Mouse (Mus musculus) A20 (cell line): ENCODE results near the gene Ppp1r13l.

Source experiments
- DNase-seq: peaks from one replicate; pipeline ENCODE4 v3.0.0-alpha.2; 2011; ENCODE audit warnings: low read depth, low spot score

Gene Ppp1r13l

GRCm38 (mm10) chr7:19365376-19365775, 5.8 kb downstream of the Ppp1r13l start:
- DNase-seq = no peak

GRCm38 (mm10) chr7:19368380-19368779, 8.8 kb downstream of the Ppp1r13l start:
- DNase-seq = no peak

- peak; percentile 57 for DNase-seq
Measured at GRCm38 (mm10) chr7:19369823-19370425, 10.4 kb downstream of the Ppp1r13l start.

DNA sequence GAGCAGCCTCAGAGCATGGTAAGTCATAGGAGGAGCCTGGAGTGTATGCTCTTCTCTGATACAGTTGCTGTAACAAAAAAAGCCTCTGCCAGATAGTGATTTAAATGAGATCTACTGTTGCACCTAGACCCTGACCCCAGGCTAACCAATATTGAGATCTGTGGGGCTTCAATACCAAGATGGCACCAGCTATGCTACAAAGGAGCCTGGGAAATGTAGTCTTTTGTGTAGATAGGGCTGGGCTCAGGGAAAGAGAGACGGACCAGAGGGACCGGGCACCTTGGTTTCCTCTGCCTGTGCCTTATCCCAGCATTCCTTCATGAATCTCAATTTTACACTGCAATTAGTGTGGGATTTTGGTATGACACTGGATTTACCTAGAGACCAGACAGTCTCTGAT, 13.8 kb downstream of the Ppp1r13l start:
- DNase-seq = no peak

- DNase-seq = no peak
Measured at GRCm38 (mm10) chr7:19375368-19375767, 15.8 kb downstream of the Ppp1r13l start.

- no peak for DNase-seq
Measured at GRCm38 (mm10) chr7:19376019-19376418, 16.5 kb downstream of the Ppp1r13l start.

DNA sequence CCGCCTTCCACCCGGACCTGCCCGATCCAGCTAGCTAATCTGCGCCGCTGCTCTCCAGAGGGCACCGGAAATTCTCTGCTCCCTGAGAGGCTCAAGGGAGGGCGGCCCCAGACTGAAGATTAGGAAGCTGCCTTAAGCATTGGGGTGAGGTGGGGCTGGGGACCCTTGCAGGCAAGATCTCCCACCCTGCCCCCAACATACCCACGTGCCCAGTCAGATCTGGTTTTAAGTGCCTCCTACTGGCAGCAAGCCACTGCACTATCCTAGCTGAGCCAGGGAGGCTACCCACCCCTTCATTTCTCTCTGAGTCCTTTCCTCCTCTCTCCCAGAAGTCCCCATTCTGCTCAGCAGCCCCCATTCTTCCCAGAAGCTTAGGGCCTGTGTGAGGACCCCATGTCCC, 18.5 kb downstream of the Ppp1r13l start:
- no peak for DNase-seq

GRCm38 (mm10) chr7:19381377-19382165, 22.0 kb downstream of the Ppp1r13l start, which contains the start of gene Ercc2:
TSS of gene Ercc2 (plus strand) at chr7:19382010.
- DNase-seq = peak; percentile 99

GRCm38 (mm10) chr7:19382166-19382541, 22.6 kb downstream of the Ppp1r13l start:
- DNase-seq = no peak

DNA sequence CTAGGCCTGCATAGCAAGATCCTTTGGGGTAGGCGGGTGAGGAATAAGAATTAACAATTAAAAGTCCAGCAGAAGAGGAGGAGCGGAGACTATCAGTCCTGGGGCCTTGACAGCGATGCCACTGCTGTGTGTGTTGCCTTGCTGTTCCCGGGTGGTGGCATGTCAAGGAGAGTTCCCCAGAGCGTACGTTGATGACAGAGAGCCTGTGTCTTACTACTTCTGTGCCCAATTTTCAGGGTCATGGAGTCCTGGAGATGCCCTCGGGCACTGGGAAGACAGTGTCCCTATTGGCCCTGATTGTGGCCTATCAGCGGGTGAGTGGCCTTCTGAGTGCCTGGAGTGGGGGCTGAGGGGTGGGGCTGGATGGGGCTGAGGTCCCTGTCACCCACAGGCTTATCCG, 24.2 kb downstream of the Ppp1r13l start:
- no peak for DNase-seq

GRCm38 (mm10) chr7:19388699-19389413, 29.3 kb downstream of the Ppp1r13l start:
- no peak for DNase-seq

DNA sequence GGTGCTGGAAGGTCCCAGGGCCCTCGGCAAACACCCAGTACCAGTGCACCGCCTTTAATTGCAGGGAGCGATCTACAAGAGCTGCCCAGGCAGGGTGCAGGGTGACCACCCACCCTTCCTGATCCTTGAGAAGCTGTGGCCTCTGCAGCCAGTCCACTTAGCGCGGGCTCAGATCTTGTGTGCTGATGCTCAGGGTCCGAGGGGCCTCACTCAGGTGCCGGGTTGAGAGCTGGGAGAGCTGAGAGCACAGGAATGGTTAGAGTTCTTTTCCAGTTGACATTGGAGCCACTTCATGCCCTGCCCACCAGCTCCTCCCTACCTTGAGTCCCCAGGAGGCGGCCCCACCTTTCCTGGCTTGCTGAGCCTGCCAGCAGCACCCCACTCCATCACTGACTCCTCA, 34.9 kb downstream of the Ppp1r13l start:
- DNase-seq = no peak

- peak; percentile 62 for DNase-seq
Measured at GRCm38 (mm10) chr7:19399496-19400280, 40.1 kb downstream of the Ppp1r13l start.

GRCm38 (mm10) chr7:19400946-19401345, 41.4 kb downstream of the Ppp1r13l start:
- DNase-seq = no peak

DNA sequence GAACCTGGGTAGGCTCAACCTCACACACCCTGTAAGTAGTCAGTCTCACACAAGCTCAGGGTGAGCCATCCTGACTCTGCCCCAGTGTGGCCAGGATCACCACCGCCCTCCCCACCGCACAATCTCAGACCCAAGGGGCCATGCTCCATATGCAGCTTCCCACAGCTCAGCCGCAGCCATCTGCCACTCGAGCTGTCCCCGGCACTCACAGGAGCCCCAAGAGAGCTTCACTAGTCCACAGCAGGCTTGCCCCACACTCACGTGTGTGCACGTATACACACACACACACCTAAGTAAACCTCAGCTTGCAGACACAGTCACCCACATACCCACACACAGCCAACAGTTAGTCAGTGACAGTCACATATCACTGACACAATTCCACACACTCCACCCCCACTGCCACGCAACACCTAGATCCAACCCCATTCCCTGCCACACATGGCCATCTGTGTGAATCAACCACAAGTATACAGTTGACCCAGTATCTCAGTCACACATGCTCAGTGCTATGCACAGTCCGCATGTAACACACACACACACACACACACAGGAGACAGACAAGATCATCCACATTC, 43.1 kb downstream of the Ppp1r13l start:
- DNase-seq = no peak

DNA sequence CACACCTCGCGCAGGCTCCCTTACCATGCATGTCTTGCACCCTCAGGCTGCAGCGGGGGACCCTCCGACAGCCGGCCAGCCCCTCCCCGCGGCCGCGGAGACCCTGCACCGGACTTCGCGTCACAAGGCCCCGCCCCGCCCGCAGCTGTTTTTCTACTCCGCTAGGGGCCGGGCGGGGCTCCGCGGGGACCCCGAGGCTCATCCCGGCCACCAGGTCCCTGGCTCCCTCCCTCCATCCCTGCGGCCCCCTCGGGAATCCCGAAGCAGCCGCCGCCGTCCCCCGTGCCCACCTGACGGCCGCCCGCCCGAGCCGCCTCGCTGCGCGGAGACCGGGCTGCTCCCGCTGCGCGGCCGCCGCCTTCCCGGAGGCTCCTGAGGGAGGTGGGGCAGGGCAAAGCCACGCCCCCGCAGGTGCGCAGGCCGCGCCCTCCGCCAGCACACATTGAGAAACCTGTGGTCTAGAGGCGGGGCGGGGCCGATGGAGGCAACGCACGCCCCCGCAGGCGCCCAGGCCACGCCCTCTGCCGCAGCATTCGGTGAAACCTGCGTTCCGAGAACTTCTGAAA, 44.3 kb downstream of the Ppp1r13l start, which contains the start of gene Klc3:
TSS of gene Klc3 (minus strand) at position 374 of the 566 bp plus-strand sequence.
- DNase-seq = peak; percentile 92

DNA sequence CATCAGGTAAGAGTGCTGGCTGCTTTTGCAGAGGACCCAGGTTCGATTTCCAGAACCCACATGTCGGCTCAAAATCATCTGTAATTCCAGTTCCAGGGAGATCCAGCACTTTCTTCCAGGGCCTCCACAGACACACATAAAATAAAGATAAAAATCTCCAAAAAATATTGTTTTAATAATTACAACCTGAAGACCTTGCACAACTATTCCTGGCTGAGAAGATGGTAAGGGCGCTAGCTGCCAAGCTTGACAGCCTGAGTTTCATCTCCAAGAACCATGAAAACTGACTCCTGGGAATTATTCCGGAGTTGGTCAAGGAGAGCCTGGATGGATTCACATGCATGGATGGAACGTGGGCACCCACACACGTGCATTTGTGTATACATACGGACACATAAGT, 44.9 kb downstream of the Ppp1r13l start, which contains the start of gene Ckm:
TSS of gene Ckm (plus strand) at position 301 of the 400 bp plus-strand sequence.
- DNase-seq = no peak

DNA sequence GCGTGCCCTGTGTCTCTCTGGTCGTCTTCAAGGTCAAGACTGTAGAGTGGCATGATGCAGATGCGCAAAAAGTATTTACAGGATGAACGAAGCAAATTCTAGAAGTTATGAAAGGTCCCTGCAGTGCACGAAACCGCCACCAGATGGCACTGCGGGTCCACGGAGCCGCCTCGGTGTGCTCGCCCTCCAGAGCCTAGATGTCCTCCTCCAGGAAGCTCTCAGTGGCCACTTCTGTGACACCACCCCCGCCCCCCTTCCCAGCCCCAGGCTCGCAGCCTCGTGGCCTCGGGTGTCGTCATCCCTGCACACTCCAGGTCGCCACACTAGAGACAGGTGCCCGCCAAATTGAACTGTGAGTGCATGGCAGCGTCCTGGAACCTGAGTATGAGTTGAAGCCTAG, 45.9 kb downstream of the Ppp1r13l start:
- DNase-seq = peak; percentile 84

DNA sequence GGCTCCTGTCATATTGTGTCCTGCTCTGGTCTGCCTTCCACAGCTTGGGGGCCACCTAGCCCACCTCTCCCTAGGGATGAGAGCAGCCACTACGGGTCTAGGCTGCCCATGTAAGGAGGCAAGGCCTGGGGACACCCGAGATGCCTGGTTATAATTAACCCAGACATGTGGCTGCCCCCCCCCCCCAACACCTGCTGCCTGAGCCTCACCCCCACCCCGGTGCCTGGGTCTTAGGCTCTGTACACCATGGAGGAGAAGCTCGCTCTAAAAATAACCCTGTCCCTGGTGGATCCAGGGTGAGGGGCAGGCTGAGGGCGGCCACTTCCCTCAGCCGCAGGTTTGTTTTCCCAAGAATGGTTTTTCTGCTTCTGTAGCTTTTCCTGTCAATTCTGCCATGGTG, 50.2 kb downstream of the Ppp1r13l start:
- DNase-seq = no peak

DNA sequence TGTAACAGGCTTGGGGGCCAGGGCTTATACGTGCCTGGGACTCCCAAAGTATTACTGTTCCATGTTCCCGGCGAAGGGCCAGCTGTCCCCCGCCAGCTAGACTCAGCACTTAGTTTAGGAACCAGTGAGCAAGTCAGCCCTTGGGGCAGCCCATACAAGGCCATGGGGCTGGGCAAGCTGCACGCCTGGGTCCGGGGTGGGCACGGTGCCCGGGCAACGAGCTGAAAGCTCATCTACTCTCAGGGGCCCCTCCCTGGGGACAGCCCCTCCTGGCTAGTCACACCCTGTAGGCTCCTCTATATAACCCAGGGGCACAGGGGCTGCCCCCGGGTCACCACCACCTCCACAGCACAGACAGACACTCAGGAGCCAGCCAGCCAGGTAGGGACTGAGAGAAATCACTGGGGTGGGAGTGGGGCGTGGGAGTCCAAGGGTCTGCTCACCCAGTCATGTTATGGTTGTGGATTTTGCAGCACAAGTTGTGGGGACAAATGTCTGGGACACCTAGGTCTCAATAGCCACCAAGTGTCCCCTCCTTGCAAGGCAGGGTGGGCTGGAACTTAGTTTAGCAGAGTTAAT, 51.3 kb downstream of the Ppp1r13l start:
- peak; percentile 22 for DNase-seq

DNA sequence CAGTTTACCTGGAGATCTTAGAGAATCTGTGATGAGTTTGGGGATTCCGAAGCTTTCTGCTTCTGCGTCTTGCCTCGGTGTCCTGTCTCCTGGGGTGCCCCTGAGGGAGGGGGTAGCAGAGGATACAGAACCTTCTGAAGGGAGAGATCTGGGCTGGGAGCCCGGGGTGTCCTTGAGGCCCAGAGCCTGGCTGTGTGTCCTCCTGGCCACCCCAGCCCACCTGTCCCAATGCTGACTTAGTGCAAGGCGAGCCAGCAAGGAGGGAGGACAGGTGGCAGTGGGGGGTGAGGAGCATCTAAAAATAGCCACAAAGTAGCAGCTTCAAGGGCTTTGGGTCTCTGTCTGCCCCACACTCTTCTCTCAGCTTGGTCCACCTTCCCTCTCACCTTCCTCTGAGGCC, 52.2 kb downstream of the Ppp1r13l start:
- no peak for DNase-seq
